Mouse (Mus musculus): ENCODE data around the gene Foxj3.

GRCm38 (mm10) chr4:119575459-119575858 lies 38.7 kb downstream of the Foxj3 start:
- TF ChIP-seq CTCF (IDR thresholded peaks at IDR 0.05; ENCODE audit: control insufficient read depth, insufficient read depth, insufficient read length) (no peak), USF1 (IDR thresholded peaks at IDR 0.05; ENCODE audit: low read depth) (no peak), CEBPB (IDR thresholded peaks at IDR 0.05; ENCODE audit: low read depth) (no peak), MAX (IDR thresholded peaks at IDR 0.05) (no peak)

Measured in C2C12 (cell line).